Mouse (Mus musculus) kidney, embryonic 14.5 days (tissue): ENCODE measurements at regions not wholly inside any gene's neighbourhood (a gene's known extent, or its start where the extent isn't known, plus 50 kb on each side); places are given as distances from the start of the nearest gene placed in this dataset.

Source experiments
- ATAC-seq: fragments of 200-750 bp; cut with Nextera tagmentation; 2 replicates; pipeline ENCODE4 v1.8.0; 2017; ENCODE audit warnings: moderate number of reproducible peaks, mild to moderate bottlenecking, moderate TSS enrichment, moderate library complexity; ENCODE audit not compliant: low FRiP score, low TSS enrichment
- H3K27ac ChIP-seq: fragments of 300-500 bp; sonication (generic); 2 replicates; pipeline ENCODE4 v1.5.1; 2014; ENCODE audit warnings: low read depth, mild to moderate bottlenecking, low read length, moderate library complexity, mixed read lengths
- H3K27me3 ChIP-seq: fragments of 300-500 bp; sonication (generic); 2 replicates; pipeline ENCODE4 v1.6.1; 2014; ENCODE audit warnings: mild to moderate bottlenecking, low read length; ENCODE audit not compliant: control insufficient read depth, insufficient read depth
- H3K36me3 ChIP-seq: fragments of 300-500 bp; sonication (generic); 2 replicates; pipeline ENCODE4 v1.6.1; 2014; ENCODE audit warnings: low read length, mixed read lengths; ENCODE audit not compliant: control insufficient read depth, insufficient read depth
- H3K4me1 ChIP-seq: fragments of 300-500 bp; sonication (generic); 2 replicates; pipeline ENCODE4 v1.6.1; 2014; ENCODE audit warnings: low read length, mixed read lengths; ENCODE audit not compliant: control insufficient read depth, insufficient read depth
- H3K4me2 ChIP-seq: fragments of 300-500 bp; sonication (generic); replicated peaks from 2 replicates; pipeline ENCODE4 v1.6.1; 2014; ENCODE audit warnings: low read depth, mild to moderate bottlenecking, low read length
- H3K4me3 ChIP-seq: fragments of 300-500 bp; sonication (generic); 2 replicates; pipeline ENCODE4 v1.5.1; 2014; ENCODE audit warnings: mild to moderate bottlenecking, low read length
- H3K9ac ChIP-seq: fragments of 300-500 bp; sonication (generic); 2 replicates; pipeline ENCODE4 v1.6.1; 2014; ENCODE audit warnings: low read depth, mild to moderate bottlenecking, low read length, moderate library complexity
- H3K9me3 ChIP-seq: fragments of 300-500 bp; sonication (generic); 2 replicates; pipeline ENCODE4 v1.6.1; 2016; ENCODE audit warnings: low read length; ENCODE audit not compliant: control insufficient read depth
- WGBS: fragments of 180-500 bp; shearing (Covaris S2); extraction: QIAGEN DNeasy Blood & Tissue Kit; methylation state at CpG from one replicate; pipeline ENCODE4 v1.1.7; 2014; 5-methylcytosine and 5-hydroxymethylcytosine counted together

GRCm38 (mm10) chr1:45679964-45680709 is 114.8 kb upstream of the Wdr75 start:
- Histone ChIP-seq H3K9me3 (no peaks in the 10 kb centered on the region), H3K27ac (no peak overlapping the region; the same call in 1 of the 2 replicates), H3K27me3 (no peaks in the 10 kb centered on the region), H3K4me3 (no peak overlapping the region), H3K36me3 (no peaks in the 10 kb centered on the region), H3K4me1 (no peaks in the 10 kb centered on the region), H3K4me2 (no peak overlapping the region), H3K9ac (no peak overlapping the region)
- ATAC-seq, result peak; percentile 91
- WGBS, result 39% methylated on average over 8 of the region's 8 CpGs

GRCm38 (mm10) chr1:45700893-45701292 is 94.1 kb upstream of the Wdr75 start:
- Histone ChIP-seq H3K4me3 (no peak overlapping the region), H3K36me3 (no peaks in the 10 kb centered on the region), H3K27ac (no peak overlapping the region), H3K9ac (no peak overlapping the region), H3K27me3 (no peaks in the 10 kb centered on the region), H3K4me2 (no peak overlapping the region), H3K4me1 (no peaks in the 10 kb centered on the region), H3K9me3 (no peaks in the 10 kb centered on the region)
- no peak for ATAC-seq
- 54% methylated on average over 1 of the region's 1 CpGs for WGBS

GRCm38 (mm10) chr1:45701516-45701915 is 93.5 kb upstream of the Wdr75 start:
- Histone ChIP-seq H3K27ac (no peak overlapping the region), H3K4me1 (no peaks in the 10 kb centered on the region), H3K4me3 (no peak overlapping the region), H3K27me3 (no peaks in the 10 kb centered on the region), H3K9ac (no peak overlapping the region), H3K4me2 (no peak overlapping the region), H3K36me3 (no peaks in the 10 kb centered on the region), H3K9me3 (no peaks in the 10 kb centered on the region)
- WGBS, result 96% methylated on average over 1 of the region's 1 CpGs
- ATAC-seq, result no peak

GRCm38 (mm10) chr1:45723369-45723768 is 71.6 kb upstream of the Wdr75 start:
- Histone ChIP-seq H3K9ac (no peak overlapping the region), H3K4me2 (no peak overlapping the region), H3K27ac (no peak overlapping the region), H3K4me1 (no peaks in the 10 kb centered on the region), H3K36me3 (no peaks in the 10 kb centered on the region), H3K27me3 (no peaks in the 10 kb centered on the region), H3K9me3 (no peaks in the 10 kb centered on the region), H3K4me3 (no peak overlapping the region)
- ATAC-seq, result no peak
- WGBS, result 94% methylated on average over 2 of the region's 2 CpGs

DNA sequence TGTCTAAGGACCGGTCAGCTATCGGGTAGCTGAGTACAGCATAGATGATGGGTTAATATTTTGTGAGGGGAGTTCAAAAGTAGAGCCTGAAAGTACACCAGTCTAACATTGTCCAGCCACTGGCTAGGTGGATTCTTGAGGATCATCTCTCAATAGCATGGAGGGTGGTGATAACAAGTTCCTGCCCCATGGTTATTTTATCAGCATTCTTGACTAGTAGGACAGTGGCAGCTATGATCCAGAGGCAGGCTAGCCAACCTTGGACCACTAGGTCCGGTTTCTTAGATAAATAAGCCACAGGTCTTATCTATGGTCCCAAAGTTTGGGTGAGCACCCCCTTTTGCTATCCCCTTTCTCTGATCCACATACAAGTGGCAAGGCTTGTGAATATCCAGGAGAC is 62.0 kb upstream of the Wdr75 start:
- 93% methylated on average over 3 of the region's 3 CpGs for WGBS
- peaks cover 9% of the 10 kb centered on the region for H3K9me3 ChIP-seq
- no peaks in the 10 kb centered on the region for H3K4me1 ChIP-seq
- no peak overlapping the region for H3K4me3 ChIP-seq
- no peak overlapping the region for H3K27ac ChIP-seq
- no peaks in the 10 kb centered on the region for H3K27me3 ChIP-seq
- H3K36me3 ChIP-seq, result no peaks in the 10 kb centered on the region
- no peak overlapping the region for H3K4me2 ChIP-seq
- ATAC-seq, result no peak
- no peak overlapping the region for H3K9ac ChIP-seq

GRCm38 (mm10) chr1:45745136-45745535 is 49.8 kb upstream of the Wdr75 start:
- Histone ChIP-seq H3K36me3 (no peaks in the 10 kb centered on the region), H3K4me1 (no peaks in the 10 kb centered on the region), H3K4me2 (no peak overlapping the region), H3K27ac (no peak overlapping the region), H3K9ac (no peak overlapping the region), H3K9me3 (peaks cover 12% of the 10 kb centered on the region), H3K27me3 (no peaks in the 10 kb centered on the region), H3K4me3 (no peak overlapping the region)
- ATAC-seq, result no peak
- WGBS, result 86% methylated on average over 1 of the region's 1 CpGs
